Mouse (Mus musculus): ENCODE data around the gene Kmt5c. TPM values are rescaled to one million over a fixed set of nuclear protein-coding genes. Genes with fewer than 3 reads are reported as not detected.

The Kmt5c gene
- polyA plus RNA-seq, 1 experiment from 2014 or later = 61.6 TPM

- peaks cover 10% of the 10 kb centered on the region for H3K27me3 ChIP-seq
- peak overlapping the region; percentile 96; the same call in 1 of the 2 replicates for H3K9ac ChIP-seq
- peaks cover 42% of the 10 kb centered on the region for H3K36me3 ChIP-seq
- H3K27ac ChIP-seq = no peak overlapping the region
- no peaks in the 10 kb centered on the region for H3K9me3 ChIP-seq
- H3K4me1 ChIP-seq = peaks cover 13% of the 10 kb centered on the region
- no peak overlapping the region for H3K4me2 ChIP-seq (replicated peaks)
- 0 out of 2 replicates have a peak overlapping the region, but pooled peaks have one; percentile 10 for H3K4me3 ChIP-seq
- no peak for ATAC-seq (ENCODE audit: low FRiP score, low read depth)
- 83% methylated on average over 3 of the region's 3 CpGs for WGBS
Measured at GRCm38 (mm10) chr7:4794631-4795168, 54.8 kb downstream of the Kmt5c start.

GRCm38 (mm10) chr7:4795767-4796433, 56.0 kb downstream of the Kmt5c start:
- H3K9ac ChIP-seq = no peak overlapping the region
- H3K4me1 ChIP-seq = peaks cover 13% of the 10 kb centered on the region
- no peak overlapping the region for H3K4me3 ChIP-seq
- ATAC-seq (ENCODE audit: low FRiP score, low read depth) = peak; percentile 33; the same call in 1 of the 2 replicates
- peaks cover 42% of the 10 kb centered on the region for H3K36me3 ChIP-seq
- H3K9me3 ChIP-seq = no peaks in the 10 kb centered on the region
- H3K27me3 ChIP-seq = 0 out of 2 replicates have a peak, but pooled peaks cover 1% of the 10 kb centered on the region
- 69% methylated on average over 7 of the region's 7 CpGs for WGBS
- H3K4me2 ChIP-seq (replicated peaks) = no peak overlapping the region
- H3K27ac ChIP-seq = no peak overlapping the region

Other genes with a start within 250 kb of the Kmt5c start
- gene Ppp1r12c, start 238.4 kb upstream of the Kmt5c start, polyA plus RNA-seq (2015; fragmentation: Nextera tagmentation; extraction: Ambion mirVana) = 43.8 and 50.2 TPM in 2 replicates
- 298 and 309 TPM in 2 replicates for gene Tnnt1, start 223.7 kb upstream of the Kmt5c start, polyA plus RNA-seq (2015; fragmentation: Nextera tagmentation; extraction: Ambion mirVana)
- 4.9 and 5.5 TPM in 2 replicates for gene Tnni3, start 215.9 kb upstream of the Kmt5c start, polyA plus RNA-seq (2015; fragmentation: Nextera tagmentation; extraction: Ambion mirVana)
- gene Dnaaf3, start 207.7 kb upstream of the Kmt5c start, polyA plus RNA-seq (2015; fragmentation: Nextera tagmentation; extraction: Ambion mirVana) = 3.0 and 3.3 TPM in 2 replicates
- 5.5 and 6.0 TPM in 2 replicates for gene Syt5, start 192.6 kb upstream of the Kmt5c start, polyA plus RNA-seq (2015; fragmentation: Nextera tagmentation; extraction: Ambion mirVana)
- not detected in 2 replicates for gene Ptprh, start 136.1 kb upstream of the Kmt5c start, polyA plus RNA-seq (2015; fragmentation: Nextera tagmentation; extraction: Ambion mirVana)
- 1.2 and 1.3 TPM in 2 replicates for gene Tmem86b, start 108.7 kb upstream of the Kmt5c start, polyA plus RNA-seq (2015; fragmentation: Nextera tagmentation; extraction: Ambion mirVana)
- gene Ppp6r1, start 81.1 kb upstream of the Kmt5c start, polyA plus RNA-seq (2015; fragmentation: Nextera tagmentation; extraction: Ambion mirVana) = 9.0 and 9.9 TPM in 2 replicates
- 93.6 and 95.4 TPM in 2 replicates for gene Hspbp1, start 55.0 kb upstream of the Kmt5c start, polyA plus RNA-seq (2015; fragmentation: Nextera tagmentation; extraction: Ambion mirVana)
- 2.2 and 2.3 TPM in 2 replicates for gene Brsk1, start 49.5 kb upstream of the Kmt5c start, polyA plus RNA-seq (2015; fragmentation: Nextera tagmentation; extraction: Ambion mirVana)
- 0.13 TPM in 2 replicates for gene Tmem150b, start 14.9 kb upstream of the Kmt5c start, polyA plus RNA-seq (2015; fragmentation: Nextera tagmentation; extraction: Ambion mirVana)
- gene Cox6b2, start 13.0 kb downstream of the Kmt5c start, polyA plus RNA-seq (2015; fragmentation: Nextera tagmentation; extraction: Ambion mirVana) = 67.5 and 68.6 TPM in 2 replicates
- gene Fam71e2, start 31.2 kb downstream of the Kmt5c start, polyA plus RNA-seq (2015; fragmentation: Nextera tagmentation; extraction: Ambion mirVana) = not detected in 2 replicates
- gene Il11, start 42.7 kb downstream of the Kmt5c start, polyA plus RNA-seq (2015; fragmentation: Nextera tagmentation; extraction: Ambion mirVana) = 0.26 and 0.39 TPM in 2 replicates
- gene Tmem190, start 42.8 kb downstream of the Kmt5c start, polyA plus RNA-seq (2015; fragmentation: Nextera tagmentation; extraction: Ambion mirVana) = not detected in 2 replicates
- gene Tmem238, start 49.5 kb downstream of the Kmt5c start, polyA plus RNA-seq (2015; fragmentation: Nextera tagmentation; extraction: Ambion mirVana) = 7.3 and 7.9 TPM in 2 replicates
- 290 and 292 TPM in 2 replicates for gene Rpl28, start 52.8 kb downstream of the Kmt5c start, polyA plus RNA-seq (2015; fragmentation: Nextera tagmentation; extraction: Ambion mirVana)
- gene Ube2s, start 72.5 kb downstream of the Kmt5c start, polyA plus RNA-seq (2015; fragmentation: Nextera tagmentation; extraction: Ambion mirVana) = 328 and 349 TPM in 2 replicates
- 0.17 and 0.33 TPM in 2 replicates for gene Shisa7, start 104.6 kb downstream of the Kmt5c start, polyA plus RNA-seq (2015; fragmentation: Nextera tagmentation; extraction: Ambion mirVana)
- gene Isoc2b, start 130.1 kb downstream of the Kmt5c start, polyA plus RNA-seq (2015; fragmentation: Nextera tagmentation; extraction: Ambion mirVana) = 5.6 and 6.4 TPM in 2 replicates
- gene Isoc2a, start 137.0 kb downstream of the Kmt5c start, polyA plus RNA-seq (2015; fragmentation: Nextera tagmentation; extraction: Ambion mirVana) = 1.2 and 1.3 TPM in 2 replicates
- not detected in 2 replicates for gene Gm36210, start 166.4 kb downstream of the Kmt5c start, polyA plus RNA-seq (2015; fragmentation: Nextera tagmentation; extraction: Ambion mirVana)
- gene Zfp628, start 175.1 kb downstream of the Kmt5c start, polyA plus RNA-seq (2015; fragmentation: Nextera tagmentation; extraction: Ambion mirVana) = 4.2 and 4.3 TPM in 2 replicates
- gene Nat14, start 181.9 kb downstream of the Kmt5c start, polyA plus RNA-seq (2015; fragmentation: Nextera tagmentation; extraction: Ambion mirVana) = 3.1 and 3.3 TPM in 2 replicates
- 6.4 and 8.1 TPM in 2 replicates for gene Ssc5d, start 185.7 kb downstream of the Kmt5c start, polyA plus RNA-seq (2015; fragmentation: Nextera tagmentation; extraction: Ambion mirVana)
- gene Sbk2, start 224.3 kb downstream of the Kmt5c start, polyA plus RNA-seq (2015; fragmentation: Nextera tagmentation; extraction: Ambion mirVana) = 0.38 and 0.92 TPM in 2 replicates
- not detected in 2 replicates for gene Sbk3, start 231.1 kb downstream of the Kmt5c start, polyA plus RNA-seq (2015; fragmentation: Nextera tagmentation; extraction: Ambion mirVana)

Measured in limb, embryonic 13.5 days (tissue).